Mouse (Mus musculus) left cerebral cortex, adult 2 months (tissue): Measurements from ENCODE around the gene Btbd16. TPM values are rescaled to one million over a fixed set of nuclear protein-coding genes. Genes with fewer than 3 reads are reported as not detected.

Experiments
- DNase-seq, 2 experiments: peaks; one replicate each; pipeline ENCODE4 v3.0.0; 2021 to 2022; ENCODE audit warnings: low spot score in 2 of 2, mixed read lengths in 1 of 2; ENCODE audit errors: extremely low spot score in 1 of 2
- H3K27ac ChIP-seq: fragments of 200-600 bp; 2 replicates; pipeline ENCODE4 v1.8.1; 2022
- H3K4me3 ChIP-seq: fragments of 200-600 bp; 2 replicates; pipeline ENCODE4 v1.8.1; 2022
- CTCF ChIP-seq: fragments of 200-600 bp; IDR thresholded peaks from 2 replicates; pipeline ENCODE4 v1.8.1; 2022; ENCODE audit warnings: antibody characterized with exemption, mild to moderate bottlenecking, moderate library complexity
- intact Hi-C: fragments of 180-260 bp; cut with DNase I; formaldehyde crosslinking; loops from one replicate; pipeline ENCODE4 v1.15.1; 2025
- long read RNA-seq, 2 experiments: library from polyadenylated mRNA; stranded (forward); transcript quantifications; one replicate each; pipeline ENCODE4 v2.0.0; 2021; ENCODE audit warnings: borderline mapping rate in 2 of 2
- total RNA-seq, 2 experiments: library from RNA; stranded (reverse); gene quantifications; 2 replicates each; pipeline ENCODE4 v1.2.3; 2021

Gene Btbd16
- total RNA-seq = under 1 TPM; 0.23 to 0.56 TPM
- long read RNA-seq, experiment 1 = 0 reads
- long read RNA-seq, experiment 2 = 0 reads

DNA sequence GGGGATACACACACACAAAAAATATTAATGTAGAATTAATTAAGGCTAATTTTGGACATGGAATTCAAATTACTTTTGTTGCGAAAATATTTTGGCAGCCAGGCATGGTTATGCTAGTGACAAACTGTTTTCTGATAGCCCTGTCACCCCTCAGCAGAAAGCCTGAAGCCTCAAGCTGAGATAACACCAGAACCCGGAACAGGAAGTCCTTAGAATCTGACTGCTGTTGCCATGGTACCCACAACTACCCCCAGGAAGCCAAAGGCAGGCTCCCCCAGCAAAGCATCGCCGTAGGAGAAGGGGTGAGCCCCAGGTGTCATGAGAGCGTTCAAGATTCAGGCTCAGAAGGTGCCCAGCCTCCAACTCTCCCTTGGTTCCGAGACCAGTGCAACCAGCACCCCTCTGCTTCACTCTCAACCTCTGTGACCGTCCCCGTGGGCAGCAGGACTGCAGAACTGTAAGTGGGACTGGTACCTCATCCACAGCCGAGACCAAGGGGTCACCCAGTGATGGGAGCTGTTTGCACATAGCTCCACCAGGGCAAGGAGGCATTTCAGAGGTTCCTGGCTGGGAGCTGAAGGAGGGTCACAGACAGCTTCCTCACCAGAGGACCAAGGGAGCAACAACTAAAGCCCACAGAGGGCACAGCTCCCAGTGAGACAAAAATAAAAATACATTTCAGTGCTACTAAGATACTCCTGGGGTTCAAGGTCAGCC is at the start of gene Btbd16:
Btbd16 (plus strand) TSS at position 156 of the 717 bp plus-strand sequence.
- no peak for TF ChIP-seq CTCF
- DNase-seq = no peak
- Histone ChIP-seq H3K4me3 (no peak within 1 kb of the TSS), H3K27ac (no peak within 1 kb of the TSS)
- intact Hi-C loops = loop anchor here (5.0 kb wide), 2 partner anchors 53 to 288 kb away; no protein-coding TSS in a partner anchor

- no peak for DNase-seq
- intact Hi-C loops = no loop called here
- no peak overlapping the region for H3K4me3 ChIP-seq
- H3K27ac ChIP-seq = no peak overlapping the region
- no peak for TF ChIP-seq CTCF
Measured at GRCm38 (mm10) chr7:130726185-130726584, 47.7 kb upstream of the Btbd16 start.

GRCm38 (mm10) chr7:130726724-130727422 is 47.0 kb upstream of the Btbd16 start:
- intact Hi-C loops = no loop called here
- TF ChIP-seq CTCF = no peak
- Histone ChIP-seq H3K4me3 (no peak overlapping the region), H3K27ac (no peak overlapping the region)
- DNase-seq = no peak

- Histone ChIP-seq H3K4me3 (no peak overlapping the region), H3K27ac (no peak overlapping the region)
- no peak for DNase-seq
- intact Hi-C loops = no loop called here
- TF ChIP-seq CTCF = no peak
Measured at GRCm38 (mm10) chr7:130727560-130727959, 46.3 kb upstream of the Btbd16 start.

- Histone ChIP-seq H3K27ac (peak overlapping the region; percentile 10; the same call in 1 of the 2 replicates), H3K4me3 (no peak overlapping the region)
- no peak for DNase-seq
- intact Hi-C loops = loop anchor here (5.0 kb wide), 1 partner anchor 39 kb away; no protein-coding TSS in a partner anchor
- TF ChIP-seq CTCF = no peak
Measured at GRCm38 (mm10) chr7:130731792-130732191, 42.1 kb upstream of the Btbd16 start.

- DNase-seq = no peak
- no peak overlapping the region for H3K27ac ChIP-seq
- TF ChIP-seq CTCF = no peak
- no peak overlapping the region for H3K4me3 ChIP-seq
- intact Hi-C loops = loop anchor here (5.0 kb wide), 1 partner anchor 41 kb away; no protein-coding TSS in a partner anchor
Measured at GRCm38 (mm10) chr7:130732908-130733307, 41.0 kb upstream of the Btbd16 start.

GRCm38 (mm10) chr7:130733423-130733822 is 40.4 kb upstream of the Btbd16 start:
- Histone ChIP-seq H3K4me3 (no peak overlapping the region), H3K27ac (no peak overlapping the region)
- no peak for TF ChIP-seq CTCF
- intact Hi-C loops = loop anchor here (5.0 kb wide), 1 partner anchor 41 kb away; no protein-coding TSS in a partner anchor
- DNase-seq = no peak

GRCm38 (mm10) chr7:130734195-130734787 is 39.6 kb upstream of the Btbd16 start:
- no peak overlapping the region for H3K4me3 ChIP-seq
- intact Hi-C loops = loop anchor here (5.0 kb wide), 1 partner anchor 42 kb away; no protein-coding TSS in a partner anchor
- DNase-seq = no peak
- H3K27ac ChIP-seq = no peak overlapping the region
- peak; percentile 65 for TF ChIP-seq CTCF

- Histone ChIP-seq H3K4me3 (no peak overlapping the region), H3K27ac (no peak overlapping the region)
- peak; percentile 37 for TF ChIP-seq CTCF
- DNase-seq = no peak
- intact Hi-C loops = no loop called here
Measured at GRCm38 (mm10) chr7:130741099-130741498, 32.8 kb upstream of the Btbd16 start.

DNA sequence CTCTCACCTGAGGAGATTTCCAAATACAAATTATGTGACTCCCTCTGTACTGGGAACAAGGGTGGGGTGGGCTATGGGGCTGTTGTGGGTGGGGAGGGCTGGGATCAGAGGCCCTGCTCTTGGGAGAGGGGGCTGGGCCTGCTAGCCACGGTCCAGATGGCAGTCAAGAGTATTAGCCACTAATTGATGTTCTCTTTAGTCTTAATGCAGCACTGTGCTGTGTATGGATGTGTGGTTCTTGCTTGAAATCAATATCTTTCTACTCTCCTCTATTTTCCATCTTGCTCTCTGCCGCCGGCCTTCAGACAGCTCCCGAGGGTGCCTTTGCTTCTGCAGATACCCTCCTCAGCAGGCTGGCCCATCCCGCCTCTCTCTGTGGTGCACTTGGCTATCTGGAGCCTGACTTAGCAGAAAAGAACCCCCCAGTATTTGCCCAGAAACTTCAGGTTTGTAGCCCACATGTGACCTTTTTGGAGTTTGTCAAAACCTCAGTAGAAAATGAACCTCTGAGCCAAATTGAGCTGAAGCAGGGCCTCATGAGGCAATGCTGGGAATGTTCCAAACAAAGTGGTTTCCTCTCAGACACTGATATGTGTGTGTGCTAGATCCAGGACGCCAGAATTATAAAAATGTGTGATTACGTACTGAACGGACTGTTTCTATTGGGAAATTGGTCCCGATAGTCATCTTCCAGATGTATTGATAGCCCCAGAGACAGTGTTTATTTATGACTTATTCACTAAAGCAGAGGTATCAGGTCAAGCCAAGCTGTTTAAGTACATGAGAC is 30.4 kb upstream of the Btbd16 start:
- intact Hi-C loops = no loop called here

GRCm38 (mm10) chr7:130749165-130749564 is 24.7 kb upstream of the Btbd16 start:
- intact Hi-C loops = no loop called here
- no peak for DNase-seq
- peak; percentile 16 for TF ChIP-seq CTCF
- no peak overlapping the region for H3K27ac ChIP-seq
- no peak overlapping the region for H3K4me3 ChIP-seq

More for the DNA sequence above, 30.4 kb upstream of the Btbd16 start:
- TF ChIP-seq CTCF = no peak
- DNase-seq = no peak
- Histone ChIP-seq H3K4me3 (no peak overlapping the region), H3K27ac (no peak overlapping the region)
